Mouse (Mus musculus): ENCODE data around the gene Gsc. TPM values are rescaled to one million over a fixed set of nuclear protein-coding genes. Genes with fewer than 3 reads are reported as not detected.

Gsc gene
- total and polyA plus RNA-seq, 2 experiments, result not detected

GRCm38 (mm10) chr12:104474191-104474871 is 1.2 kb upstream of the Gsc start:
- TF ChIP-seq POLR2A (IDR thresholded peaks at IDR 0.05; ENCODE audit: extremely low read depth, insufficient read depth, low read length) (no peak), CTCF (IDR thresholded peaks at IDR 0.05; ENCODE audit: low read depth, low read length) (no peak)
- 4% methylated on average over 42 of the region's 42 CpGs for WGBS
- DNase-seq (ENCODE audit: extremely low read depth, low read depth, low spot score), result no peak
- Histone ChIP-seq H3K27ac (replicated peaks; ENCODE audit: insufficient read depth, low read depth, low read length) (no peak overlapping the region), H3K4me1 (ENCODE audit: control insufficient read depth, insufficient read depth, low read length) (peaks cover 4% of the 10 kb centered on the region), H3K4me3 (ENCODE audit: insufficient read depth, low read depth, low read length) (no peak overlapping the region), H3K79me2 (ENCODE audit: control insufficient read depth, insufficient read depth, low read length) (no peaks in the 10 kb centered on the region), H3K27me3 (ENCODE audit: control insufficient read depth, insufficient read depth, low read length) (peaks cover 42% of the 10 kb centered on the region), H3K36me3 (ENCODE audit: control insufficient read depth, insufficient read depth, low read length) (no peaks in the 10 kb centered on the region), H3K9ac (ENCODE audit: low read depth, low read length) (no peak overlapping the region)

- DNase-seq (ENCODE audit: extremely low read depth, low read depth, low spot score), result no peak
- 3% methylated on average over 18 of the region's 18 CpGs for WGBS
- H3K79me2 ChIP-seq (ENCODE audit: control insufficient read depth, insufficient read depth, low read length), result no peaks in the 10 kb centered on the region
- no peak overlapping the region for H3K27ac ChIP-seq (replicated peaks; ENCODE audit: insufficient read depth, low read depth, low read length)
- no peaks in the 10 kb centered on the region for H3K36me3 ChIP-seq (ENCODE audit: control insufficient read depth, insufficient read depth, low read length)
- no peak overlapping the region for H3K9ac ChIP-seq (ENCODE audit: low read depth, low read length)
- H3K4me3 ChIP-seq (ENCODE audit: insufficient read depth, low read depth, low read length), result no peak overlapping the region
- H3K4me1 ChIP-seq (ENCODE audit: control insufficient read depth, insufficient read depth, low read length), result peaks cover 4% of the 10 kb centered on the region
- peaks cover 42% of the 10 kb centered on the region for H3K27me3 ChIP-seq (ENCODE audit: control insufficient read depth, insufficient read depth, low read length)
- TF ChIP-seq POLR2A (IDR thresholded peaks at IDR 0.05; ENCODE audit: extremely low read depth, insufficient read depth, low read length), result no peak
- TF ChIP-seq CTCF (IDR thresholded peaks at IDR 0.05; ENCODE audit: low read depth, low read length), result no peak
Observed at GRCm38 (mm10) chr12:104473492-104473891, 362 bp upstream of the Gsc start.

GRCm38 (mm10) chr12:104472218-104472525 is 958 bp downstream of the Gsc start:
- no peak for TF ChIP-seq POLR2A (IDR thresholded peaks at IDR 0.05; ENCODE audit: extremely low read depth, insufficient read depth, low read length)
- TF ChIP-seq CTCF (IDR thresholded peaks at IDR 0.05; ENCODE audit: low read depth, low read length), result no peak
- 5% methylated on average over 25 of the region's 25 CpGs for WGBS
- H3K27ac ChIP-seq (replicated peaks; ENCODE audit: insufficient read depth, low read depth, low read length), result no peak overlapping the region
- DNase-seq (ENCODE audit: extremely low read depth, low read depth, low spot score), result no peak
- no peaks in the 10 kb centered on the region for H3K79me2 ChIP-seq (ENCODE audit: control insufficient read depth, insufficient read depth, low read length)
- H3K4me1 ChIP-seq (ENCODE audit: control insufficient read depth, insufficient read depth, low read length), result peaks cover 4% of the 10 kb centered on the region
- H3K9ac ChIP-seq (ENCODE audit: low read depth, low read length), result no peak overlapping the region
- H3K4me3 ChIP-seq (ENCODE audit: insufficient read depth, low read depth, low read length), result no peak overlapping the region
- H3K36me3 ChIP-seq (ENCODE audit: control insufficient read depth, insufficient read depth, low read length), result no peaks in the 10 kb centered on the region
- H3K27me3 ChIP-seq (ENCODE audit: control insufficient read depth, insufficient read depth, low read length), result peaks cover 38% of the 10 kb centered on the region

GRCm38 (mm10) chr12:104471351-104472217 is 1.5 kb downstream of the Gsc start:
- no peaks in the 10 kb centered on the region for H3K36me3 ChIP-seq (ENCODE audit: control insufficient read depth, insufficient read depth, low read length)
- no peak overlapping the region for H3K27ac ChIP-seq (replicated peaks; ENCODE audit: insufficient read depth, low read depth, low read length)
- H3K27me3 ChIP-seq (ENCODE audit: control insufficient read depth, insufficient read depth, low read length), result peaks cover 35% of the 10 kb centered on the region
- no peak overlapping the region for H3K9ac ChIP-seq (ENCODE audit: low read depth, low read length)
- no peak overlapping the region for H3K4me3 ChIP-seq (ENCODE audit: insufficient read depth, low read depth, low read length)
- peaks cover 7% of the 10 kb centered on the region for H3K4me1 ChIP-seq (ENCODE audit: control insufficient read depth, insufficient read depth, low read length)
- TF ChIP-seq CTCF (IDR thresholded peaks at IDR 0.05; ENCODE audit: low read depth, low read length), result no peak
- TF ChIP-seq POLR2A (IDR thresholded peaks at IDR 0.05; ENCODE audit: extremely low read depth, insufficient read depth, low read length), result no peak
- no peak for DNase-seq (ENCODE audit: extremely low read depth, low read depth, low spot score)
- 10% methylated on average over 57 of the region's 57 CpGs for WGBS
- no peaks in the 10 kb centered on the region for H3K79me2 ChIP-seq (ENCODE audit: control insufficient read depth, insufficient read depth, low read length)

GRCm38 (mm10) chr12:104470646-104471045 is 2.5 kb downstream of the Gsc start:
- TF ChIP-seq POLR2A (IDR thresholded peaks at IDR 0.05; ENCODE audit: extremely low read depth, insufficient read depth, low read length) (no peak), CTCF (IDR thresholded peaks at IDR 0.05; ENCODE audit: low read depth, low read length) (no peak)
- 34% methylated on average over 6 of the region's 6 CpGs for WGBS

GRCm38 (mm10) chr12:104468783-104469182 is 4.3 kb downstream of the Gsc start:
- H3K27me3 ChIP-seq (ENCODE audit: control insufficient read depth, insufficient read depth, low read length), result peaks cover 19% of the 10 kb centered on the region
- WGBS, result 40% methylated on average over 4 of the region's 4 CpGs
- H3K79me2 ChIP-seq (ENCODE audit: control insufficient read depth, insufficient read depth, low read length), result no peaks in the 10 kb centered on the region
- no peak for TF ChIP-seq POLR2A (IDR thresholded peaks at IDR 0.05; ENCODE audit: extremely low read depth, insufficient read depth, low read length)
- no peak for TF ChIP-seq CTCF (IDR thresholded peaks at IDR 0.05; ENCODE audit: low read depth, low read length)
- H3K36me3 ChIP-seq (ENCODE audit: control insufficient read depth, insufficient read depth, low read length), result no peaks in the 10 kb centered on the region
- peaks cover 7% of the 10 kb centered on the region for H3K4me1 ChIP-seq (ENCODE audit: control insufficient read depth, insufficient read depth, low read length)
- H3K9ac ChIP-seq (ENCODE audit: low read depth, low read length), result no peak overlapping the region
- no peak for DNase-seq (ENCODE audit: extremely low read depth, low read depth, low spot score)
- H3K27ac ChIP-seq (replicated peaks; ENCODE audit: insufficient read depth, low read depth, low read length), result no peak overlapping the region
- H3K4me3 ChIP-seq (ENCODE audit: insufficient read depth, low read depth, low read length), result no peak overlapping the region

More at GRCm38 (mm10) chr12:104470646-104471045, 2.5 kb downstream of the Gsc start:
- Histone ChIP-seq H3K27ac (replicated peaks; ENCODE audit: insufficient read depth, low read depth, low read length) (no peak overlapping the region), H3K36me3 (ENCODE audit: control insufficient read depth, insufficient read depth, low read length) (no peaks in the 10 kb centered on the region), H3K4me1 (ENCODE audit: control insufficient read depth, insufficient read depth, low read length) (peaks cover 7% of the 10 kb centered on the region), H3K27me3 (ENCODE audit: control insufficient read depth, insufficient read depth, low read length) (peaks cover 30% of the 10 kb centered on the region), H3K4me3 (ENCODE audit: insufficient read depth, low read depth, low read length) (no peak overlapping the region), H3K9ac (ENCODE audit: low read depth, low read length) (no peak overlapping the region), H3K79me2 (ENCODE audit: control insufficient read depth, insufficient read depth, low read length) (no peaks in the 10 kb centered on the region)
- DNase-seq (ENCODE audit: extremely low read depth, low read depth, low spot score), result no peak
